Mouse (Mus musculus) megakaryocyte, embryonic 14.5 days (primary cell): Measurements from ENCODE around the gene Lrrc27.

Source experiments
- FLI1 ChIP-seq: IDR thresholded peaks from 2 replicates; pipeline ENCODE4 v1.6.1; 2012; ENCODE audit warnings: low read length, inconsistent platforms, mixed read lengths
- GATA1 ChIP-seq: IDR thresholded peaks from 3 replicates; pipeline ENCODE4 v1.6.1; 2012; ENCODE audit warnings: mixed read lengths, low read length, inconsistent platforms, borderline replicate concordance

DNA sequence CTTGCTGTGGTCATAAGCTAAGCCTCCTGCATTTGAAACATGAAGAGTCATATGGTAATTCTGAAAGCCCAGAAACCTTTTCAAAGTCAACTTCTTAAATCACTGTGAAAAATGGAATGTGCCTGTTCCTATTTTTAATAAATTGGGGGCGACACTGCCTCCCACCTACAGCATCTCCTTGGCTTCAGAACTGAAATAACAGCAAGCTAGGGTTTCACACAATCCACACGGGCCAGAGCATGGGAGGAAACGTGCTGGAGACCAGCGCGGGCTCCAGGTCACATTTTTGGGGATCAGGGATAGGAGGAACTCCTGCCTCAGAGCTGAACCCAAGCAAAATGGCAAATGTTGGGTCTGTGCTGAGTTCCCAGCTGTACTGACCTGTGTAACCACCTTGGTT is 33.5 kb upstream of the Lrrc27 start:
- TF ChIP-seq GATA1 (no peak), FLI1 (no peak)
